Comparison of ENCODE assay signal across 20 mouse cellular contexts in the genomic region with DNA sequence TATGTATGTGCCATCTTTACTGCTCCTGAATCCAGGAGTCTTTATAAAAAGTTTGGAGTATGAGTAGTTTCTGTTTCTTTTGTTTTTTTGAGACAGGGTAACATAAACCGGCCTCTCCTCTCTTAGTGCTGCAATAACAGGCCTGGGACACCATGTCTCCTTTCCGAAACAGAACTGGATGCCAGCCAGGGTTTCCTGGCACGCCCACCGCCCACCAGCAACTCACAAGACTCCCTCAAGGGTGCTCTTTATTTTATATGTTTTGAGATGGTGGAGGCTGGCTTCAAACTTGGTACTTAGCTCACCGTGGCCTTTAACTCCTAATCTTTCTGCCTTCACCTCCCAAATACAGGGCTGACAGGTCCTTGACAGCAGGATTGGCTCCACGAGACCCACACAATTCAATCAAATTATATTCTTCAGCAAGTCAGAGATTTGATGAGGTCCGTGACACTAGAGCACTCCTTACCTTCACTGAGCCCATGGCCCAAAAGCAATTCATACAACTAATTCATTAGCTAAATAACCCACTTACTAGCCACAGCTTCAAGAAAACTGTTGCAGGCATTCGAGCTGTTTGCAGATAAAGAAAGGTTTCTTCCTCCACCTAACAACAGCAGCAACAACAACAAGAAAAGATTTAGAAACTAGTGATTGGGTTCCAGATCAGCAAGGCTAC. TPM values are rescaled to one million over a fixed set of nuclear protein-coding genes. Genes with fewer than 3 reads are reported as not detected.
DNase-seq lines count a peak whose midpoint lies in the region; ATAC-seq and TF ChIP-seq lines count a peak whose summit lies in the region.
"Had no signal": no experiment of that assay in that cellular context is flagged by ENCODE, and none has a peak within 500 bp of the region (broad histone marks: within the 10 kb centered on the region; RNA-seq: fewer than 3 reads in every experiment).

No protein-coding gene starts in this region.

- no peak for TF ChIP-seq CTCF in intestine, postnatal 0 days (IDR thresholded peaks at IDR 0.05; ENCODE audit: low read depth)

- no peaks in the 10 kb centered on the region for H3K9me3 ChIP-seq in intestine, postnatal 0 days (ENCODE audit: control insufficient read depth)
- no peaks in the 10 kb centered on the region for H3K9me3 ChIP-seq in intestine, embryonic 16.5 days (ENCODE audit: control insufficient read depth, low read length)
- H3K9me3 ChIP-seq in hindbrain, embryonic 14.5 days (ENCODE audit: control insufficient read depth, low read length), result no peaks in the 10 kb centered on the region
- H3K9me3 ChIP-seq: embryonic facial prominence, embryonic 13.5 days; limb, embryonic 13.5 days; neural tube, embryonic 13.5 days had no signal

- H3K36me3 ChIP-seq in intestine, postnatal 0 days (ENCODE audit: control insufficient read depth, insufficient read depth), result peaks cover 3% of the 10 kb centered on the region; the same call in 1 of the 2 replicates
- peaks cover 4% of the 10 kb centered on the region; the same call in 1 of the 2 replicates for H3K36me3 ChIP-seq in intestine, embryonic 16.5 days (ENCODE audit: control insufficient read depth, insufficient read depth, low read length)
- peaks cover 11% of the 10 kb centered on the region for H3K36me3 ChIP-seq in hindbrain, embryonic 14.5 days (replicated peaks; ENCODE audit: control insufficient read depth, insufficient read depth)

- H3K27me3 ChIP-seq in intestine, postnatal 0 days (replicated peaks; ENCODE audit: control insufficient read depth, insufficient read depth, low read length), result no peaks in the 10 kb centered on the region
- no peaks in the 10 kb centered on the region for H3K27me3 ChIP-seq in intestine, embryonic 16.5 days (replicated peaks; ENCODE audit: control insufficient read depth, insufficient read depth, low read length)
- no peaks in the 10 kb centered on the region for H3K27me3 ChIP-seq in hindbrain, embryonic 14.5 days (ENCODE audit: control insufficient read depth, insufficient read depth, low read length)
- H3K27me3 ChIP-seq: embryonic facial prominence, embryonic 13.5 days; limb, embryonic 13.5 days; neural tube, embryonic 13.5 days had no signal

- no peak overlapping the region for H3K27ac ChIP-seq in intestine, postnatal 0 days (ENCODE audit: low read depth, low read length)
- H3K27ac ChIP-seq in intestine, embryonic 16.5 days (ENCODE audit: low read length), result no peak overlapping the region
- no peak overlapping the region for H3K27ac ChIP-seq in hindbrain, embryonic 14.5 days
- H3K27ac ChIP-seq: embryonic facial prominence, embryonic 13.5 days; hindbrain, postnatal 0 days; limb, embryonic 13.5 days had no signal

- H3K4me2 ChIP-seq in intestine, postnatal 0 days (replicated peaks; ENCODE audit: low read depth), result no peak overlapping the region
- no peak overlapping the region for H3K4me2 ChIP-seq in intestine, embryonic 16.5 days (ENCODE audit: low read depth, low read length)
- H3K4me2 ChIP-seq in hindbrain, embryonic 14.5 days (replicated peaks), result no peak overlapping the region

- H3K4me3 ChIP-seq in intestine, postnatal 0 days (ENCODE audit: low read depth, low read length), result no peak overlapping the region
- H3K4me3 ChIP-seq in intestine, embryonic 16.5 days (ENCODE audit: low read length), result no peak overlapping the region
- no peak overlapping the region for H3K4me3 ChIP-seq in hindbrain, embryonic 14.5 days (replicated peaks; ENCODE audit: low read length)

- H3K4me1 ChIP-seq in intestine, postnatal 0 days (replicated peaks; ENCODE audit: control insufficient read depth, insufficient read depth, low read length), result peaks cover 11% of the 10 kb centered on the region; the same call in 1 of the 2 replicates
- H3K4me1 ChIP-seq in intestine, embryonic 16.5 days (ENCODE audit: control insufficient read depth, insufficient read depth, low read length), result peaks cover 31% of the 10 kb centered on the region
- H3K4me1 ChIP-seq in hindbrain, embryonic 14.5 days (replicated peaks; ENCODE audit: control insufficient read depth, insufficient read depth, low read length), result peaks cover 19% of the 10 kb centered on the region; the same call in 1 of the 2 replicates

- ATAC-seq in intestine, postnatal 0 days, result no peak
- no peak for ATAC-seq in intestine, embryonic 16.5 days
- no peak for ATAC-seq in hindbrain, embryonic 14.5 days (ENCODE audit: low FRiP score)
- ATAC-seq: forebrain, postnatal 0 days; hindbrain, postnatal 0 days had no signal

- DNase-seq in adrenal gland, postnatal 14 days, result peak; percentile 31
- DNase-seq in adrenal gland, postnatal 25 days, result no peak
- DNase-seq in ovary, postnatal 36 days (ENCODE audit: low spot score), result peak; percentile 5
- no peak for DNase-seq in ovary, adult 18-20 months (ENCODE audit: low spot score)
- DNase-seq in layer of hippocampus, postnatal 25 days (ENCODE audit: extremely low spot score in 1 of 2, low spot score in 1 of 2), result no peak
- DNase-seq in hindbrain, embryonic 14.5 days (ENCODE audit: low spot score), result no peak
- DNase-seq: forebrain, postnatal 0 days; gastrocnemius, postnatal 14 days; heart, postnatal 14 days; kidney, adult 2 months; kidney, postnatal 25 days; right cerebral cortex, postnatal 25 days; thymus, postnatal 14 days had no signal

- 87% methylated on average over 8 of the region's 8 CpGs for WGBS in intestine, postnatal 0 days
- 90% methylated on average over 8 of the region's 8 CpGs for WGBS in intestine, embryonic 16.5 days
- 88% methylated on average over 8 of the region's 8 CpGs for whole genome bisulfite sequencing in hindbrain, embryonic 14.5 days

- 0 out of 2 replicates have a peak overlapping the region, but pooled peaks have one; percentile 2 for H3K9ac ChIP-seq in intestine, postnatal 0 days (ENCODE audit: low read depth, low read length)
- no peak overlapping the region for H3K9ac ChIP-seq in intestine, embryonic 16.5 days (ENCODE audit: low read depth, low read length)
- H3K9ac ChIP-seq in hindbrain, embryonic 14.5 days, result no peak overlapping the region
- H3K9ac ChIP-seq: forebrain, postnatal 0 days; limb, embryonic 13.5 days had no signal

RNA-seq across cellular contexts. Expression of gene Chaf1a, which starts 1.5 kb away (rescaled TPM):
- total RNA-seq in adrenal gland, postnatal 14 days (2021), result 8.3 and 10.2 TPM in 2 replicates
- total RNA-seq in adrenal gland, postnatal 25 days (2021), result 8.2 and 9.8 TPM in 2 replicates
- polyA plus RNA-seq in intestine, postnatal 0 days (2015; fragmentation: Nextera tagmentation; extraction: Ambion mirVana), result 4.8 and 5.2 TPM in 2 replicates
- 15.6 and 16.7 TPM in 2 replicates for polyA plus RNA-seq in intestine, embryonic 16.5 days (2015; fragmentation: Nextera tagmentation; extraction: Ambion mirVana)
- 1 to 10 TPM; 3.9 to 4.9 TPM for total RNA-seq in layer of hippocampus, postnatal 25 days (2021)
- polyA plus RNA-seq in hindbrain, embryonic 14.5 days (2014; fragmentation: Nextera tagmentation; extraction: Ambion mirVana), result 3.1 and 3.6 TPM in 2 replicates

RNA-seq across cellular contexts. Expression of gene Sh3gl1, which starts 2.3 kb away (rescaled TPM):
- total RNA-seq in adrenal gland, postnatal 14 days (2021), result 46.2 and 53.7 TPM in 2 replicates
- 51.5 and 57.1 TPM in 2 replicates for total RNA-seq in adrenal gland, postnatal 25 days (2021)
- 92.3 and 97.0 TPM in 2 replicates for polyA plus RNA-seq in intestine, postnatal 0 days (2015; fragmentation: Nextera tagmentation; extraction: Ambion mirVana)
- polyA plus RNA-seq in intestine, embryonic 16.5 days (2015; fragmentation: Nextera tagmentation; extraction: Ambion mirVana), result 120 and 131 TPM in 2 replicates
- 10 to 100 TPM; 63.1 to 64.0 TPM for total RNA-seq in layer of hippocampus, postnatal 25 days (2021)
- polyA plus RNA-seq in hindbrain, embryonic 14.5 days (2014; fragmentation: Nextera tagmentation; extraction: Ambion mirVana), result 91.1 and 94.1 TPM in 2 replicates

RNA-seq across cellular contexts. Expression of gene Mpnd, which starts 33.2 kb away (rescaled TPM):
- total RNA-seq in adrenal gland, postnatal 14 days (2021), result 86.1 and 91.1 TPM in 2 replicates
- 119 and 129 TPM in 2 replicates for total RNA-seq in adrenal gland, postnatal 25 days (2021)
- 41.4 and 43.0 TPM in 2 replicates for polyA plus RNA-seq in intestine, postnatal 0 days (2015; fragmentation: Nextera tagmentation; extraction: Ambion mirVana)
- polyA plus RNA-seq in intestine, embryonic 16.5 days (2015; fragmentation: Nextera tagmentation; extraction: Ambion mirVana), result 77.5 and 80.8 TPM in 2 replicates
- 100 to 1,000 TPM; 110 to 116 TPM for total RNA-seq in layer of hippocampus, postnatal 25 days (2021)
- 146 and 151 TPM in 2 replicates for polyA plus RNA-seq in hindbrain, embryonic 14.5 days (2014; fragmentation: Nextera tagmentation; extraction: Ambion mirVana)

RNA-seq across cellular contexts. Expression of gene Stap2, which starts 33.3 kb away (rescaled TPM):
- total RNA-seq in adrenal gland, postnatal 14 days (2021), result 14.5 and 14.6 TPM in 2 replicates
- 7.7 and 8.3 TPM in 2 replicates for total RNA-seq in adrenal gland, postnatal 25 days (2021)
- 82.8 and 84.5 TPM in 2 replicates for polyA plus RNA-seq in intestine, postnatal 0 days (2015; fragmentation: Nextera tagmentation; extraction: Ambion mirVana)
- 65.6 and 79.6 TPM in 2 replicates for polyA plus RNA-seq in intestine, embryonic 16.5 days (2015; fragmentation: Nextera tagmentation; extraction: Ambion mirVana)
- total RNA-seq in layer of hippocampus, postnatal 25 days (2021), result 1 to 10 TPM; 2.7 to 3.2 TPM
- polyA plus RNA-seq in hindbrain, embryonic 14.5 days (2014; fragmentation: Nextera tagmentation; extraction: Ambion mirVana), result 5.6 and 6.0 TPM in 2 replicates
- total RNA-seq: monocyte, adult 5-6 weeks had no signal

RNA-seq across cellular contexts. Expression of gene Ubxn6, which starts 36.1 kb away (rescaled TPM):
- 65.6 and 79.5 TPM in 2 replicates for total RNA-seq in adrenal gland, postnatal 14 days (2021)
- total RNA-seq in adrenal gland, postnatal 25 days (2021), result 81.2 and 96.8 TPM in 2 replicates
- 42.5 and 47.7 TPM in 2 replicates for polyA plus RNA-seq in intestine, postnatal 0 days (2015; fragmentation: Nextera tagmentation; extraction: Ambion mirVana)
- 31.6 and 34.3 TPM in 2 replicates for polyA plus RNA-seq in intestine, embryonic 16.5 days (2015; fragmentation: Nextera tagmentation; extraction: Ambion mirVana)
- total RNA-seq in layer of hippocampus, postnatal 25 days (2021), result 10 to 100 TPM; 83.3 to 87.4 TPM
- 72.0 and 75.6 TPM in 2 replicates for polyA plus RNA-seq in hindbrain, embryonic 14.5 days (2014; fragmentation: Nextera tagmentation; extraction: Ambion mirVana)

Comparison
In these comparisons a context has a peak if more than half of its experiments do, and no peak if none do; other contexts are left out.
1. DNase-seq: peak in adrenal gland, postnatal 14 days (single experiment) and ovary, postnatal 36 days (single experiment); none in adrenal gland, postnatal 25 days (single experiment), ovary, adult 18-20 months (single experiment), layer of hippocampus, postnatal 25 days (0 of 2) and hindbrain, embryonic 14.5 days (single experiment).